Mouse (Mus musculus) left cerebral cortex, postnatal 10 days (tissue): ENCODE measurements around the gene Rfxank. TPM values are rescaled to one million over a fixed set of nuclear protein-coding genes. Genes with fewer than 3 reads are reported as not detected.

ENCODE experiments used
- DNase-seq, 2 experiments: peaks; one replicate each; pipeline ENCODE4 v3.0.0; 2021 to 2022; ENCODE audit warnings: low spot score in 2 of 2, mixed read lengths in 1 of 2; ENCODE audit errors: extremely low spot score in 1 of 2
- intact Hi-C: fragments of 180-260 bp; cut with DNase I; formaldehyde crosslinking; loops from one replicate; pipeline ENCODE4 v1.15.1; 2025
- total RNA-seq, 2 experiments: library from RNA; stranded (reverse); gene quantifications; 2 replicates each; pipeline ENCODE4 v1.2.3; 2021

Gene Rfxank
- total RNA-seq, 2 experiments from 2014 or later, result 8.3 to 10.9 TPM

DNA sequence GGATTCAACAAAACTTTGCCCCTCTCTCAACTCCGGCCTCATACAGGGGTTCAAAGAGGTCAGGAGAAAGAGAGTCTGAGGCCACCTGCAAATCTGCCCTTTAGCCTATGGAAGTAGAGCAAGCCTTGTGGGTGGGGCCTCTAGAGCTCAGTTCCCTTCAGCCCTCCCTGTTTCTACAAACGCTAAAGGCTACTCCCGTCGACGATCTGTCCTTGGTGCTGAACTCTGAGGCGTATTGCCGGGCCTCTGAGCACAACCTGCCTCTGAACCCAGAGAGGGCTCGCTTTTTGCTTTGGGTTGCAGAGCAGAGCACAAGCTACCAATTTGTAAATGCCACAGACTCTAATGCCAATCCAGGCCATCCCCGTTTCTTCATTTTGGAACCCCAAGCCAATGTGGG is 21.3 kb downstream of the Rfxank start:
- DNase-seq, result no peak
- intact Hi-C loops, result no loop called here

- intact Hi-C loops, result no loop called here
- no peak for DNase-seq
Observed at GRCm38 (mm10) chr8:70114892-70115291, 24.1 kb downstream of the Rfxank start.

DNA sequence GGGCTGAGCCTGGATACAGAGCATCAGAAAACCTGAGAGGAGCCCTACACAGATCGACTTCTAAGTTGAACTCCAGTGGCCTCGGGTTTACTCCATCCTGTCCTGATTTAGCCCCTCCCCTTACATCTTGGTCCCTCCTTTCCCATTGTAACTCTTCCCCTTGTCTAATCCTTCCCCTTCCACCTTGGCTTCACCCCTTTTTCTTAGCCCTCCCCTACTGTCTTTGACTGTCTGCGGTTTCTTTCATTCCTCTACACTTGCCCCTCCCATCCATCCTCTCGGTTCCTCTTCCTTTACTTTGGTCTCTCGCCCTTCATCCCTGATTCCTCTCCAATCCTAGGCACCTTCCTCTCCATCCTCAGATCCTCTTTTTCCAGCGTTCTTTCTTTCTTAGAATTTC is 24.5 kb downstream of the Rfxank start:
- intact Hi-C loops, result no loop called here
- no peak for DNase-seq

GRCm38 (mm10) chr8:70112401-70113016 is 26.4 kb downstream of the Rfxank start:
- intact Hi-C loops, result no loop called here
- DNase-seq, result peak in 1 of 2 experiments; percentile 32

- intact Hi-C loops, result no loop called here
- DNase-seq, result no peak
Observed at GRCm38 (mm10) chr8:70111192-70111795, 27.7 kb downstream of the Rfxank start.

GRCm38 (mm10) chr8:70110451-70110850 is 28.5 kb downstream of the Rfxank start:
- no peak for DNase-seq
- intact Hi-C loops, result no loop called here

DNA sequence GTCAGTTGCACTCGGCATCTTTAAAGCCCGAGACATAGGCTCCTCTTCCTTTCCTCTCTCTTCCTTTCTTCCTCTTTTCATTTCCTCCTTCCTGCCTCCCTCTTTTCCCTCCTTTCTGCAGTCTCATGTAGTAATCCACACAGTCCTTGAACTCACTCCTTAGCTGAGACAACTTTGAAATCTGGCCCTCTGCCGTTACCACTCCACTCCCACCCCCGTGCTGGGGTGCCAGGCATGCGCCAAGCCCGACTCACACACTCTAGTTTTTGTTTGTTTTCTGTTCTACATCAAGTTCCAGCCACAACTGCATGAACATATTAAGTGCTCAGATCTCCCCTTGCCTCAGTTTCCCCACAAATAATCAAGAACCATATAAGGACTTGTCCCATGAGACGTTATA is 34.0 kb downstream of the Rfxank start:
- intact Hi-C loops, result no loop called here

GRCm38 (mm10) chr8:70104506-70104905 is 34.4 kb downstream of the Rfxank start:
- peak in 1 of 2 experiments; percentile 52 for DNase-seq
- intact Hi-C loops, result no loop called here

More for the DNA sequence above, 34.0 kb downstream of the Rfxank start:
- no peak for DNase-seq

- intact Hi-C loops, result no loop called here
Observed at GRCm38 (mm10) chr8:70100241-70100640, 38.7 kb downstream of the Rfxank start.

DNA sequence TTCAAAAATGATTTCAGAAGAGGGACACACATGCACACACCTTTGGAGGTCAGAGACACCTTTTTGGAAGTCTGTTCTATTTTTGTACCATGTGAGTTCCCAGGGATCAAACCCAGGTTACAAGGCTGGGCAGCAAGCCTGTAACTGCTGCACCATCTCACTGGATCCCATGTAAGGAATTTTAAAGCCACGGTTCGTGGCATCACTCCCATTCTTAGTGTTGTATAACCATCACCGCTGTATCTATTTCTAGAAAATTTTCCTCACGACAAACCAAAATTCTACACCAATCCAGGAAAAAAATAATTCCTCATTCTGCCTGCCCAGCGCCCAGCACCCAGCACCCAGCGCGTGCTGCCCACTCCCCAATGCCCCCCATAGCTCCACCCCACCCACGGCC is 39.7 kb downstream of the Rfxank start:
- peak in 1 of 2 experiments; percentile 28 for DNase-seq

More at GRCm38 (mm10) chr8:70100241-70100640, 38.7 kb downstream of the Rfxank start:
- DNase-seq, result peak in 1 of 2 experiments; percentile 28

GRCm38 (mm10) chr8:70092786-70093185 is 46.2 kb downstream of the Rfxank start:
- DNase-seq, result no peak
- intact Hi-C loops, result no loop called here

More for the DNA sequence above, 39.7 kb downstream of the Rfxank start:
- intact Hi-C loops, result no loop called here

GRCm38 (mm10) chr8:70089296-70089960 is 49.5 kb downstream of the Rfxank start:
- peak in 1 of 2 experiments; percentile 26 for DNase-seq
- intact Hi-C loops, result loop anchor here (5.0 kb wide), 1 partner anchor 78 kb away; no protein-coding TSS in a partner anchor

GRCm38 (mm10) chr8:70087836-70088650 is 50.9 kb downstream of the Rfxank start:
- DNase-seq, result peak; percentile 66 to 77
- intact Hi-C loops, result loop anchor here (5.0 kb wide), 1 partner anchor 79 kb away; no protein-coding TSS in a partner anchor

GRCm38 (mm10) chr8:70087237-70087636 is 51.7 kb downstream of the Rfxank start:
- intact Hi-C loops, result loop anchor here (5.0 kb wide), 1 partner anchor 80 kb away; no protein-coding TSS in a partner anchor
- DNase-seq, result peak in 1 of 2 experiments; percentile 40

DNA sequence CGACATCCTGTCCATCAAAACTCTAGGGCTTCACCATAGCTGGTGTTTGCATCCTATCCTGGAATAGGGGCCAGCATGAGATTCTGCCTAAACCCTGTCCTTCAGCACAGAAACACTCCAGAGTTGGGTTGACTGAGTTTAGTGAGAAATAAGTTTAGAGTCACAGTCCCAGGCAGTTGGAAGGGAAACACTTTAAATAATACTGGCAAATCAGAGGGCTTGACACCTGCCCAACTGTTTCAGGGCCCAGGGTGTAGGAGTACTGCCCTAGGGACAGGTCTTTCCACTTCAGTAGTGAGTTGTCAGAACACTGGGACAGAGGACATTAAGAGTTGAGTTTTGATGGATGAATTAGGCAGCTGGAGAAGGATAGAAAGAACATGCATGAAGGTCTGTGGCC is 52.8 kb downstream of the Rfxank start:
- no peak for DNase-seq
- intact Hi-C loops, result loop anchor here (5.0 kb wide), 1 partner anchor 81 kb away; no protein-coding TSS in a partner anchor

- DNase-seq, result peak in 1 of 2 experiments; percentile 47
- intact Hi-C loops, result loop anchor here (5.0 kb wide), 1 partner anchor 83 kb away; no protein-coding TSS in a partner anchor
Observed at GRCm38 (mm10) chr8:70084191-70085065, 54.5 kb downstream of the Rfxank start.

DNA sequence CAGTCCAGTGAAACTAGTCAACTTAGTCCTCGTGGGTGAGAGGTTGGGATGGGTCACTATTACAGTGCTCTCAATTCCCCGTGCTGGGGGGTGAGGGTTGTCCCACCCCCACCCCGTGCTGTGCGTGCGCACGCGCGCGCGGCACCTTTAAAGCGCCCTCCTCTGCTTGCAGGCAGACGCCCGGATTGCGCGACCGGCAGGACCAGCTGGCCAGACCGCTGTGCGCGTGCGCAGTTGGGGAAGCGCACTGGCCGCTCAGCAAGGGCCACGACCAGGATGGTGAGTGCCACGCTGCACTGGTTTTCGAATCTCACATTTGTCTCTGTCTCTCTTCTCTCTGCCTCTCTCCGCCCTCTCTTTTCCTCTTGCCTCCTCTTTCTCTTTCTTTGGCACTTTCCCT is 55.7 kb downstream of the Rfxank start, which contains the start of gene Hapln4:
Gene Hapln4, plus strand, starts transcription at position 173 of the 400 bp plus-strand sequence.
- DNase-seq, result peak in 1 of 2 experiments; percentile 70
- intact Hi-C loops, result no loop called here

- DNase-seq, result no peak
- intact Hi-C loops, result no loop called here
Observed at GRCm38 (mm10) chr8:70081976-70082375, 57.0 kb downstream of the Rfxank start.
